Mouse (Mus musculus) adipocyte (in vitro differentiated cells): ENCODE measurements around the gene Lamb3.
A peak's percentile ranks its signal among the peaks of the same experiment; 100 is the strongest.

Source experiments
- DNase-seq: peaks from one replicate; pipeline ENCODE4 v3.0.0-alpha.2; 2016; ENCODE audit warnings: low spot score

Lamb3 gene

DNA sequence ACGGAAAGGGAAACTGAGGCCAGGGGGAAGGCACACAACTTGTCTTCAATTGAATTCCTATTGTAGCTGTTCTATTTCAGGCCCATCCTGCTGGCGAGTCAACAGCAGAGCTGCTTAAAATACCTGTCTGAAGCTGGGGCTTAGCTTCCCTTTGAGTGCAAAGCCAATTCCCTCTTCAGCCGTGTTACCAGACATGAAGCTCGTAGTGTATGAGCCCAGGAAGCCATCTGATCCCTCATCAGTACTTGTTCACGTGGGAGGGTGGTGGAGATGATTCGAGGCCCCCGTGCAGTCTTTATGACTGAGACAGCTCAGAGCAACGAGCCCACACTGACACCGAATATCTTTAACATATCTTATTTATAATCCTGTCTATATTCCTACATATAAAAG, 108.9 kb downstream of the Lamb3 start:
- no peak for DNase-seq

DNA sequence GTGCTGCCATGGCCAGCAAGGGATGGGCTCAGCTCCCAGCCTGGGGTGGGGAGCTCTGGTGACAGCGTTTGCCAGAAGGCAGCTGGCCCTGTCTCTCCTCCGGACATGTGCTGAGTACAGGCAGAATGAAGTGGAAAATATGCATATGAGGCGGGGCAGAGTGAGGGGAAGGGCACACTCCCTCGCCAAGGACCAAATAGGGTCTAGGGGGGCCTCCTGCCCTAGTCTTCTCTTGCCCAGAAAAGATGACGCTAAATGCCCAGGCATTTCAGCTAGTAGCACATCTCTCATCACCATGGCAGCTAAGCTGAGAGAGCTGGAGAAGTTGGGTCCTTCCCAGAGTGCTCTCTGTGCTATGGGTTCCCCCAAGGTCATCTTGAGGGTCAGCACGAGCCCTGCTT, 109.7 kb downstream of the Lamb3 start:
- peak; percentile 67 for DNase-seq

DNA sequence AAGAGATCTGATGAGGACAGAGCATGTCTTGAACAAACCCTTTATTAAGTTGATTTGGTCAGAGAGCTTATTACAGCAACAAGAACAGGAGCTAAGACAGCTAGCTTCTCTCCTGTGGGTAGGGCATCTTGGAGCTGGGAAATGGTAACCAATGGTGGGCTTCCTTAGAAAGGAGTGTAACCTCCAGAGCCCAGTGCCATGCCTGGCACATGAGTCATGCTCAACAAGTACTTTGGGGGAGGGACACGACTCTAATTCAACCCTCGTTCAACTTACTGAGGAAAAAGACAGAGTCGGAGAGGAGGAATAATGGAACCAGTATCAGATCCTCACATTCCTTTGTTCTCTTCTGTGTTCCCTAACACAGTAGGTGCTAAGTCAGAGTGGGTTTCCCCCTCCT, 112.2 kb downstream of the Lamb3 start:
- no peak for DNase-seq

DNA sequence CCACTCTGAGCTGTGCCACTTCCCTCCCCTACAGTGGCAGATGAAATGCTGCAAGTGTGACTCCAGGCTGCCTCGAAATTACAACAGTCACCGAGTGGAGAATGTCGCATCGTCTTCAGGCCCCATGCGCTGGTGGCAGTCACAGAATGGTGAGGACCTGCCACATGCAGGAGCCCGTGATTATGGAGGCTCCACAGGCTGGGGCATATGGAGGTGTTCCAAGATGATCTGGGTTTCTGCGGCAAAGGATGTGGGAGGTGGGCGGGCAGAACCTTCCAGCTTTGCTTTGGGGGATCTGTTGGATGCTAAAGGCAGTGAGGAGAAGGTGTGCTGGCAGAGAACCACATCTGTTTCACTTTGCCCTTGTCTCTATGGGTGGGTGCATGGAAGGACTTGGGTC, 112.9 kb downstream of the Lamb3 start:
- DNase-seq = no peak

DNA sequence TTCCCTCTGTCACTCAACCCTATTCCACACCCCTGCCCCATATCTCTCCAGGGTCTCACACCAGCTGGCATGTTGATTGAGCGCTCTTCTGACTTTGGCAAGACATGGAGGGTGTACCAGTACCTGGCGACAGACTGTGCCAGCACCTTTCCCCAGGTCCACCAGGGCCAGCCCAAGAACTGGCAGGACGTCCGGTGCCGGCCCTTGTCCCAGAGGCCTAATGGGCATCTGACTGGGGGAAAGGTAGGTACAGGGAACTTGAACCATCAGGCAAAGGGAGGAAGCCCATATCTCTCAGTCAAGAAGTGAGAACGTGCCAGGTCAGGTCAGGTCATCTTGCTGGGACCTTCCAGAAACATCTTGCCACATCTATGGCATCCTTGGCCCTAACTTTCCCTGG, 116.2 kb downstream of the Lamb3 start:
- DNase-seq = no peak

DNA sequence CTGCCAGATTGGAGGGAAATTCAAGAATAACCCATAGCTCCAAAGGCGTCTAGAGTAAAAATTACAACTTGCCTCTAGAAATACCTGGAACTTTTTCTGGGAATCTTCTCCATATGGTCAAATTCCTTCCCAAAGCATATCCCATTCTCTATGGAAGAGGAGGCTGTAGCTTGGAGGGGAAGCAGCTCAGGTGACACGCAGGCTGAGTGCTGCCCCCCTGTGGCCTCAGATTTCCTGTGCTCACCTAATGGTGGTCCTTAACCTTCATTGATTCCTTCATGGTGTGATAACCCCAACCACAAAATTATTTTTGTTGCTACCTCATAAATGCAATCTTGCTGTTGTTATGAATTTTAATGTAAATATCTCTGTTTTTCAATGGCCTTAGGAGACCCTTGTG, 116.7 kb downstream of the Lamb3 start:
- no peak for DNase-seq

DNA sequence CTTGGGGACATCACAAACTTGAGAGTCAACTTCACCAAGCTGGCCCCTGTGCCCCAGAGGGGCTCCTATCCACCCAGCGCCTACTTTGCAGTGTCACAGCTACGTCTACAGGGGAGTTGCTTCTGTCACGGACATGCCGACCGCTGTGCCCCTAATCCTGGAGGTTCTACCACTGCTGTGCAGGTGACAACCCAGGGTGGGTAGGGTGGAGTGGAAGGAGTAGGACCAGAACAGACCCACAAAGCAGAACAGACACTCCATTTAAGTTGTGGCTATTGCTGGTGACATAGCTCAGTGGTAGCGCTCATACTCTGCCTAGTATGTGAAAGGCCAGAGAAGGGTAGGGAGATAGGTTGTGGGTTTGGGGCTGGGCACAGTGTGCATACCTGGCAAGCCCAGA, 118.4 kb downstream of the Lamb3 start:
- DNase-seq = no peak

DNA sequence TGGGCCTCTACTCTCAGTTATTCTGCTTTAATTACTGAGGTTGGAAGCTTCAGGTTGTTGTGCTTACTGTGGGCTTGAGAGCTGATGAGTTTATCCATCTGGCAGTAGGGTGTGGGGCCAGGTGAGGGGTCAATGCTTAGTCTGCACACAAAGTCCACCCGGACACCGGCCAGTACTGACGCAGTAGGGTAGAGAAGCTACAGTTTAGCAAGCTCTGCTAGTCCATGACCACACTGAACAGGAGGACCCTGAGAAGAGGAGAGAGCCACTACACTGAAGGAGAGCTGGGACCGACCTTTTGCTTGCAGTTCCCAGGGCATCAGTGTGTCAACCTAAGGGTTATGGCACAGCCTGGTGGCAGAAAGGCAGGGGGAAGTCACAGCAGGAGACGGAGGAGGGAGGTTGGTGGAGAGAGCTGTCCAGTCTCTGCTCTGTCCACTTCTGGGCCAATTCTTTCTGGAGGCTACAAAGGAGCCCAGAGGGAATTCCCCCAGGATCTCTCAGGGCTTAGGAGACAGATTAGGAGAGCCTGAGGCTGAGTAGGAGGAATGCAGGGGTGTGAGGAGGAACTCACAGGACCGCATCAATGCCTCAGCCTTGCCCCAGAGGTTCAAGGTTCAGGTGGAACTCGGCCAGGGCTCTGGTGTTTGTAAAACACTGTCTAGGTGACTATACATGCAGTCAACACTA, 119.1 kb downstream of the Lamb3 start:
- peak; percentile 75 for DNase-seq

DNA sequence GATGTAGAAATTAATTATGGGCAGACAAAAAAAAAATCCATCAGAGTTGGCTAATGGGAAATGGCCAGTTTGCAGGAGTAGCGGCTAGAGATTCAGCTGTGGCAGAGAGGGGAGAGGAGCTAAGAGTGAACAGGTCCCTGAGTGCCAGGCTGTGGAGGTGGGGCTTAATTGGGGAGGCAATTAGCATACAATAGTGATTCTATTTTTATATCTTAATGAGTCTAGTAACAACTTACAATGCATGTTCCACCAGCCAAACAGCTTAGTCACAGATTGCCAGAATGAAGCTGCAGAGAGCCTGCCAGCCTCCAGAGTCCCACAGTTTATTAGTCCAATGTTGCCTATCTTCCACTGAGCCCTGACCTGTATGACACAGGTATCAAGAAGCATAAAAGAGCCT, 119.7 kb downstream of the Lamb3 start:
- DNase-seq = no peak

DNA sequence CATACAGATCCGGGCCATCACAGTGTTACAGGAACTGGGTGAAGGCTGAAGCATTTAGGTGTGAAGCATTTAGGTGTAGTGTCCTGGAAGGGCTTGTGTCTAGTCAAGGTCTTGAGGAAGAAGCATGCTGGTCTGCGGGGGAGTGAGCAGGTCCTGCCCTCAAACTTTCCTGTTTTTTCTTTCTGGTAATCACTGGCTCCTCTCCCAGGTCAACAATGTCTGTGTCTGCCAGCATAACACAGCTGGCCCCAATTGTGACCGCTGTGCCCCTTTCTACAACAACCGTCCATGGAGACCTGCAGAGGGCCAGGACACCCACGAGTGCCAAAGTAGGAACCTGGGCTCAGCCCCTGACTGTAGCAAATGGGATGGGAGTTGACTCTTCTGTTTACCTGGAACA, 120.2 kb downstream of the Lamb3 start:
- DNase-seq = peak; percentile 52

DNA sequence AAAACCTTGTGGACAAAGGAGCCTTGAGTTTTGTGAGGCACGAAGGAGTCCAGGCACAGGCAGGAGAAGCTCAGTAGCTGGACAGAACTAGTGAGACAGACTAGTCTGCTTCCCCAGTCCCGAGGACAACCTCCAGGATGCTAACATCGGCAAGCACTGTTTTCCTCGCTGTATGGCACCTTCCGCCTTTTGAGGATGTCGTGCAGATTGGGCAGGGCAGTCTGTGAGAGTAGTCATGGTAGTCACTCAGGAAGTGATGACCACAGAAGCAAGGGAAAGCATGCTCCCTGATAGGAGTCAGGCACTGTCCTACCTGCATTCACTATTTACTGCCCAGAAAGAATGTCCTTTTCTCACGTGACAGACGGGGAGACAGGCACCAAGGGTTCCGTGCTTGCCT, 122.1 kb downstream of the Lamb3 start:
- DNase-seq = no peak

DNA sequence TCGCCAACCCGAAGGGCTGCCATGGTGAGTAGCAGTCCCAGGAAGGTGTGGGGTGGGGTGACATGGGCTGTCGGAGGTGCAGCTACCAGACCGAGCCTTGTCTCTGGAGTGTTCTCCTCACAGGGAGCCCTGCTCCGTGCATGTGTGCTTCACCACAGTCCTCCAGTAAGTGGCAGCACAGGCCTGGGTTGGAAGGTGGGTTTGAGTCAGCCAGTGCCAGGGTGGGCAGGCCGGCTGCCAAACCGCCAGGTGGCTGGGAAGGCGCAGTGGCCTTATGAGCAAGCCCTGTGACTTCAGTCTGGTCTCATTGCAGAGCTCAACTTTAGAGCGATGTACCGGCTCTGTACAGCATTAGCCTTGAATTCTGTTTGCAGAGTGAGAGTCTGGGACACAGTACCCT, 122.7 kb downstream of the Lamb3 start:
- no peak for DNase-seq

DNA sequence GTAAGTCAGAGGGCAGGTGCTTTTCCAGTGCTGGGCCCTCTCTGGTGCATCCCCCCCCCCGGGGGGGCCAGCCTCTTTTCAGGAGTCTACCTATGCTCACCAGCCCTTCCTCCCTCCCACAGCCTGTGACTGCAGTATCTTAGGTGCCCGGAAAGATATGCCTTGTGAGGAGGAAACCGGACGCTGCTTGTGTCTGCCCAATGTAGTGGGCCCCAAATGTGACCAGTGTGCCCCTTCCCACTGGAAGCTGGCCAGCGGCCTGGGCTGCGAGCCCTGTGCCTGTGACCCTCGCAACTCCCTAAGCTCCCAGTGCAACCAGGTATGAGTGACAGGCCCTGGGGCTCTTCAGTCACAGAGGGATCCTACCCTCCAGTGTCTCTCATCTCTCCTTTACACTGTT, 123.1 kb downstream of the Lamb3 start:
- no peak for DNase-seq

DNA sequence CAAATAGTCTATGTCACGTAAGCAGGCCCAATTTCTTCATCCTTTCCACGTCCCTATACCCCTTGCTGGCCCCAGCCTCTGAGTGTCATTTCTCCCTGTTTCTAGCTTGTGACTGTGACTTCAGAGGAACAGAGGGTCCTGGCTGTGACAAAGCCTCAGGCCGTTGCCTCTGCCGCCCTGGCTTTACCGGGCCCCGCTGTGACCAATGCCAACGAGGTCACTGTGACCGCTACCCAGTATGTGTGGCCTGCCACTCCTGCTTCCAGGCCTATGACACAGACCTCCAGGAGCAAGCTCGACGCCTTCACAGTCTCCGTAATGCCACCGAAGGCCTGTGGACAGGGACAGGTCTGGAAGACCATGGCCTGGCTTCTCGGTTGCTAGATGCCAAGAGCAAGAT, 124.5 kb downstream of the Lamb3 start:
- no peak for DNase-seq

DNA sequence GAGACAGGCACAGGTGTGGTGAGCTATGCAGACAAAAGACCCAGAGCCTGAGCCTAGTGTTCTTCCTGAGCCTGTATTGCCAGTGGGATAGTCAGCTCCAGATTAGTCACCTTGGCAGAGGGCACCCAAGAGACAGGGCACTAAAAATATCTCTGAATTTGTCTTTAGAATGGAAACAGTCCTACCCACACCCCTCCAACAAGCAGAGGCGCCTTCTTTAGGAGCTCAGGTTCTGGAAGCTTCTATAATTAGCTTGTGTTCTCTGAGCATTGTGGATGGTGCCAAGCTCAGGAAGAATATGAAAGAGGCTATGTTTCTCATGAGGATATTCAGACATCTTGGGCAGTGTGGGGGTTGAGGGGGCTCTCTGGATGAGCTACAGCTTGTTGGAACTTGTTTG, 125.2 kb downstream of the Lamb3 start:
- DNase-seq = no peak

DNA sequence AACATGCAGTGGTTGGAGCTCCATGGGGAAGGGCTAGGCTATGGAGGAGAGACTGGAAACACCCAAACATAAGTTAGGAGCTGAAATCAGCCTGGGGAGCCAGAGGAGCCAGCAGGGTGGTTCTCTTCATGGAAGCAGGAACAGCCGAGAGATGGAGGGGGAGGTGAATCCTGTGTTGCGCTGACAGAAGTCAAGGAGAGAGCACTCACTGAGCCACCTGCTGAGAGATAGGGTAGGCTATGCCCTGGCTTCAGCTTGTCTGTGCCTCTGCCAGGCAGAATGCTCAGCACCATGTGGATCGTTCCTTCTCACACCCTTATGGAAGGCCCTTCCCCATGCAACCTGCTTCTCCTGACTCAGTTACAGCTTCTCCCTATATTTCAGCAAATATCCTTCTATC, 126.3 kb downstream of the Lamb3 start:
- DNase-seq = no peak

DNA sequence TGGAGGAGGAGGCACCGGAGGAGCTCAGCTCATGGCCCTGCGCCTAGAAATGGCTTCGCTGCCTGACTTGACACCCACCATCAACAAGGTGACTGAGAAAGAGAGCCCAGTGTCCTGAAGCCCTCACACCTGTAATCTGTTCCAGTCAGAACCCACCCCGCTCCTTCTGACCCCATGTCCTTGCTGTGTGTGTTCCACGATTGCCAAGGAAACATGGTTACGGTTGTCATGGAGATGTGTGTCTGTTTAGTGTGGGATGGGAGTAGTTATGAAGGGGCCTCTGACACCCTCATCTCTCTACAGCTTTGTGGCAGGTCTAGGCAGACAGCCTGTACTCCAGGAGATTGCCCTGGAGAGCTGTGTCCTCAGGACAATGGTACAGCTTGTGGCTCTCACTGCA, 127.0 kb downstream of the Lamb3 start:
- DNase-seq = no peak

DNA sequence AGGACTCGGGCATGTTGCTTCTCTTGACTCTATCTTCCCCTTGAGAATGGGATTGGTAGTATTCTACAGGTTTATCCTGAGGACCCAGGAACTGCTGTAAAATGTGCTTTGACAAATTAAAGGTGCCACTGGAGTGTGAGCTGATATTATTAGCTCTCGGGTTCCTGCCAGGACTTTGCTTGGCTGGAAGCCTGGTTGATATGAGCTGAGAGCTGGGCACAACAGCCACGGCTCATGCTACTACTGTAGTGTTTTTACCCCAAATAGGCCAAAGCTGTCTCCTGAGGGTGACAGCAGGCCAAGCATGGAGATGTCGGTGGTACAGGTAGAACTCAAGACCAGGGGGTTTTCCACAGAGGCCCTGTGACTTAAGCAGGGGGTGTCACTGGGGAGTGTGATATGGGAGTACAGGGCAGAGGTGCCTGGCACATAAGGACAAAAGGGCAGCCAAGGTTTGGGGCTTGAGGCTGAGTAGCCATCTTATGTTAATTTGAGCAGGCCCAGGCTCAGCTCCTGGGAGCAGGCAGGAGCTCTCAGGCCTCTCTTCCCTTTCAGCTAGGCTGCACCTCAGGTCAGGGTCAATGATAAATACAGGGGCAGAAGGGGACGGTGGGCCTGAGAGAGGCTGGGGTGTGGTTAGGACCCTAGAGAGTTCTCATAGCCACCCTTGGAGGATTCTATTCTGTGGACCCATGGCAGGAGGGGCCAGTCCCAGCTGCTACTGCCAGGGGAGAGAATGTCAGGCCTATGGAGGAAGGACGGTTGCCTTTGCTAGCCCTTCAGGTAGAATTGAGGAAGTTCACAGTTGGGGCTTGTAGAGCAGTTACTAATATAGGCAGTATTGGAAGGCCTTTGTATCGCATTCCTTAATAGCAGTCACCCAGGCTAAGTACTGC, 128.9 kb downstream of the Lamb3 start:
- peak; percentile 45 for DNase-seq

DNA sequence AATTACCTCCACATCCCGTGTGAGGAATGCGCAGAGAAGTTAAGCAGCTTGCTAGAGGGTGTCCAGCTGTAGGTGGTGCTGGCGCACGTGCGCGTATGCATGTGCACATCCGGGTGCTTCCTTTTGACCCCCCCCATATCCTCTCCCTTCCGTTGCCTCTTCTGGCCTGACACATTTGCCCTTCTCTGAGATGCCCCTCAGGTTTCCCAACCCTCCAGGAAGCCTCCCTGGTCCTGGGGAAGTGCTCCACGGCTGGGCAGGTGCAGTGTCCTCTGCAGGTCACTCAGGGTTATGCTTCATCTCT, 129.5 kb downstream of the Lamb3 start:
- no peak for DNase-seq

DNA sequence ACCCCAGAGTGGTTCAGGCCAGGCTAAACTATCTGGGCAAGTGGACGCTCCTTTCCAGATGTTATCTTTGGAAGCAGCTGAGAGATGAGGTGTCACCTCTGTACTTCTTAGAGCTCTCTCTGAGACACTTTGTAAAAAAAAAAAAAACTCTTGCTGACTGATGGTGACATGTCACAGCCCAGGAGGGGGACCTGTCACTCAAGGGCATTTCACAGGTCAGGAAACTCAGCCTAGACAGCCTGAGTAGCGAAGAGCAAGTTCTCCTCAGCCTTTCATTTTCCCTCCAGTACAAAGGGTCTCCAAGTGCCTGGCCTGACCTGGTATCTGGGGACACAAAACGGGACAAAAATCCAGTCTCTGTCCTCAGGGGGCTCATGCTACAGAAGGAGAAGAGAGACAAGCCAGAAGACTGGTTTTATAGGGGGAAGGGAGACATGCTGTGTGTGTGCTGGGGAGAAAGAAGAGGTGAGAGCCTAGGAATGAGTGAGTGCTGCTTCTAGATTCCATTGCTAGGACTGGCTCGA, 130.3 kb downstream of the Lamb3 start:
- DNase-seq = no peak

DNA sequence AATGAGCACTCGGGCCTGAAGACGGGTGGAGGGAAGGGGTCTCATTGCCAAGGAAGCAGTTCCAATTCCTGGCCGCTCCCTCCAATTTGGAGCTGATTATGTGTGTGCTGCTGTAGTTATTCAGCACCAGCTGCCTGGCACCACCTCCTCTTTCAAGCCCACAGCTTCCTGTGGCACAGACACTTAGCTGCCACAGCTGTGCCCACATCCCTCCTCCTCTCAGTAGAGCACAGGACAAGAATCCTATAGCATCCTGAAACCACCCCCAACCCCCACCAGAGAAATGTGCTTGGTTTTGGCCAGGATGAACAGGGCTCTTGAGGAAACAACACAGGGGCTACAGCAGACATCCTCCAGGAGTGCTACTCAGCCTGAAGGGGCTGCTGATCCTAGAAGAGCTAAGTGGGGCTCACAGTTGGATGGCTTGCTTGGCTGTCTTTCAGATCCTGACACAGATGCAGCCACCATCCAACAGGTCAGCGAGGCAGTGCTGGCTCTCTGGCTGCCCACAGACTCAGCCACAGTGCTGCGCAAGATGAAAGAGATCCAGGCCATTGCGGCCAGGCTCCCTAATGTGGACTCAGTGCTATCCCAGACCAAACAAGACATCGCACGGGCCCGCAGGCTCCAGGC, 131.0 kb downstream of the Lamb3 start:
- no peak for DNase-seq

DNA sequence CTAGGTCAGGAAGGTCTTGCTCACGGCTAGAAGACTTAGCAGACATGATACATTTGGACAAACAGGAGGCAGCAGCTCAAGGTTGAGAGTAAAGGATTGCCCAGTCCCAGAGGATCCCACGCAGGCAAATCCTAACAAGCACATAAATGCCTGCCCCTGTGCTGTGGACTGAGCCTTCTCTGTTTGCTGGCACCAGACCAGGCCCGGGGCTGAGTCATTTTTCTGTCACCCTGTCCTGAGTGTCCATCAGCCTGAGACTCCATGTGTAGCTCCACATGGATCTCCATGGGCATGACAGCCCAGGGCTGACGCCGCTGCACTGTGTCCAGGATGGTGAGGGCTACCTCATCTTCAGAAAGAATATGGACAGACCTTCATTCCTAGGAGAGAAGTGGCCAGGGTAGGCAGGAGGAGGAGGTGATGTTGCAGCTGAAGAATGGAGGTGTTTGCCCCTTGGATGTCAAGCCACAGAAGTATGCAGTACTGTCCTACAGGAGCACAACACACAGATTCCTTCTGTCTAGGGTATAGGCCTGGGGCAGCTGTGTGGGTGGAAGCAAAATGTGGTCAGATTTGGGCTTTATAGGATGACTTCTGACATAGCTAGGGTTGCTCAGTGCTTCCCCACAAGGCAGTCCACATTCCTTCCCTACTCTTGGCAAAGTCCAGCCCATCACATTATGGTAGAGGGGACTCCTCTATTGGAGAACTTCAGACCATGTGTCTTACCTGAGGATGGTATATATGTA, 134.9 kb downstream of the Lamb3 start:
- DNase-seq = peak; percentile 41
